Mouse (Mus musculus): ENCODE results near the gene Emp1. TPM values are rescaled to one million over a fixed set of nuclear protein-coding genes. Genes with fewer than 3 reads are reported as not detected.

Emp1 gene
- total RNA-seq, 2 experiments from 2014 or later, result 20.3 to 60.2 TPM

DNA sequence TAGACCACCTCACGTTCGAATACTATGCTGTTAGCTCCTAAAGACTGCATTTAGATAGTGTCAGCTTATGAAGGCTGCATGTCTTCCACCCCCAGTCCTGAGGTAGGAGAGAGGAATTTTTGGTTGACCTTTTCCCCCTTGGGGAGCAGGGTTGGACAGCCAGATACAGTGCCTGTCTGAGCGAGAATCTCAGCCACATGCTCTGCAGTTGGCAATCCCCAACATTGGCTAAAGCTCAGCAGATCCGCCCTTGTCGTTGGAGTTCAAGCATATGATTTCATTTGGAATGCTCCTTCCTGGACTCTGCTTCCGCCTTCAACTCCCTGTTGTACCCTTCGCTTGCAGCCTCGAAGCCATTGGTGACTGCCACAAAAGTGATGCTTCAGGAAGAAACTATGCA, 26.0 kb upstream of the Emp1 start:
- TF ChIP-seq CTCF (IDR thresholded peaks at IDR 0.05), result no peak
- H3K4me3 ChIP-seq, result no peak overlapping the region
- H3K27ac ChIP-seq, result no peak overlapping the region
- intact Hi-C loops (cut with DNase I), result no loop called here
- peak; percentile 52 for DNase-seq

DNA sequence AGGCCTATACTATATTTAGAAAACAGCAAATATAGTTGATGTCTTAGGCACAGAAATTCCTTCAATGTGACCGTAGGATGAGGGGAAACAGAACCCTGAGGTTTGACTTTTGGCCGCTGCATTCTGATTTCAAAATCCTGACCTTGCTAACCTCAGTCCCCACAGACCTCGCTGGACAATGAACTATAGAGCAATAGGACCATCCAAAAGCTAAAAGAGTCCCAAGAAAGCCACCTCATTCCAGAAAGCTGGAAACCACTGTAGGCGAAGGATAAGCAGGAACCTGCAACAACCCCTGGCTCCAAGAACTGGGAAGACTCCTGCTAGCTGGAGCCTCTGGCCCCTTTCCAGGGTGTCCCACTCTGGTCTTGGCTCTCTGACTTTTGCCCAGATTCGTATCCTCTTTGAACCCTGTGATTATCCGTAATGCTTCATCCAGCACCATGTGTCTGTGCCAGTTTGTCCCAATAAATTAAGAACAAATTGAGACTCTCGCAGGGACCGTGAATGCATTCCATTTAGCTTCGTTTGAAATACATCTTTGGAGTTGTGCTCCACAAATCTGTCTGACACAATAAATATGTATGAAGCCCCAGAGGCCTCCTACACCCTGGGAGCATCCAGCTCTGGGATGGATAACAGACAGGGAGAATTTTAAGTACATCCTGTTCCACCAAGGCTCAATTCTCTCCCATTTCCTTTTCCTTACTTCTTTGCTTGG, 21.8 kb upstream of the Emp1 start:
- peak overlapping the region; percentile 64 for H3K27ac ChIP-seq
- no peak overlapping the region for H3K4me3 ChIP-seq
- intact Hi-C loops (cut with DNase I), result no loop called here
- peak; percentile 58 for DNase-seq
- TF ChIP-seq CTCF (IDR thresholded peaks at IDR 0.05), result no peak

DNA sequence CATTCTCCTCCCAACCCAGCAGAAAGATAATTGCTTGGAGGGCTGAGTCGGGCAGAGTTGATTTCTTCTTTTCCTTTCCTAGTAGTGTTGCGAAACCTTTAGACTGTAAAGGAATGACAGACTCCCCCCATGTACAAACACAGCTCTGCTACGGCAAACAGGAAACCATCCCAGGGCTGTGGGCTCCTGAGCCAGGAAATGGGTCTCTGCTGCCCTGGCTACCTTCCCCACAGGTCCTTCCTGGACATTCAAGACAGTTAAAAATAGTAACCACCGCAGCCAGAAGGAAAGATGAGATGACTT, 21.3 kb upstream of the Emp1 start:
- intact Hi-C loops (cut with DNase I), result no loop called here
- H3K4me3 ChIP-seq, result no peak overlapping the region

DNA sequence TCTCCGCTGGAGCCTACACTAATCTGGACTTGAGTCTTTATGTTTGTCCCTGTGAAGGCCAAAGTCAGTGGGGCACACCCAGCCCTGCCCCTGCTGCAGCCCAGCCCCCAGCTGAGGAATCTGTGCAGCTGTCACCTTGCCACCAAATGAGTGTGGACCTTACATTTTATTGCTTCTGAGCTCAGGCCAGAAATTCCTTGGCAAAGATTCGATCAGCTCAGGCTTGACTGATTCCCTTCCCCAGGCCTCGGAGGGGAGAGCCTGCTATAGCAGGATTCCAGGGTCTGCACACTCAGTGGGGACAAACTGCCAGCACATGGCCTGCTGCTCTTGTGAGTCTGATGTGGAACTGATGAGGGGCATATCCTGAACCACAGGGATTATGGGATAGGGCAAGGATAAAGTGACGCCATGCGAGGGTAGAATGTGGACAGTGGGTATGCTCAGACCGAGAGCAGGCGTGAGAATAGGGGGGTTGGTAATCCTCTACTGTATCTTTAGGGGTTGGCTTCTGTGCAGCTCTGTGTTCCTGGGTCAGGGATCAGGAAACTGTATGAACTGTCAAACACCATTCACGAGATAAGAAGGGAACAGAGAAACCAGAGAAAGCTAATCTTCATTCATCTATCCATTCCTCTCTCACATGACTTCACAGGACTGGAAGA, 10.6 kb upstream of the Emp1 start:
- peak; percentile 44 for DNase-seq
- TF ChIP-seq CTCF (IDR thresholded peaks at IDR 0.05), result no peak
- Histone ChIP-seq H3K27ac (no peak overlapping the region), H3K4me3 (no peak overlapping the region)
- intact Hi-C loops (cut with DNase I), result no loop called here

More for the DNA sequence above, 21.3 kb upstream of the Emp1 start:
- no peak for TF ChIP-seq CTCF (IDR thresholded peaks at IDR 0.05)
- peak overlapping the region; percentile 64 for H3K27ac ChIP-seq
- DNase-seq, result peak; percentile 34

DNA sequence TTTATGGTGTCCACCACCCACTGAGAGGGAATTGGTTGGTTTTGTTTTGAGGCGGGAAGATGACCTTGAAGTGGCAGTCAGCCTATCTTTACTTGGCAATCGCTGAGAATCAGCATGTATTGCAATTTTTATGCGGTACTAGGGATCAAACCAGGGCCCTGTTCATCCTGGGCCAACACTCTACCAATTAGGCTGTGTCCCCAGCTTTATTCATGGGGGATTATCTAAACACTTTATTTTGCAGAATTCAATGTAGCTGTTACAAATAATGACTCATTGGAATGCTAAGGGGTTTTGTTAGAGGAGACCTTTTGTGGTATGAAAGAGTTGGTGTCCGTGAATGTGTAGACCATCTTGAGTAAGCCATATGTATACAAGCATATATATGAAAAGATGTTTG, 9.8 kb upstream of the Emp1 start:
- no peak for DNase-seq
- intact Hi-C loops (cut with DNase I), result no loop called here
- no peak overlapping the region for H3K27ac ChIP-seq
- no peak for TF ChIP-seq CTCF (IDR thresholded peaks at IDR 0.05)
- no peak overlapping the region for H3K4me3 ChIP-seq

DNA sequence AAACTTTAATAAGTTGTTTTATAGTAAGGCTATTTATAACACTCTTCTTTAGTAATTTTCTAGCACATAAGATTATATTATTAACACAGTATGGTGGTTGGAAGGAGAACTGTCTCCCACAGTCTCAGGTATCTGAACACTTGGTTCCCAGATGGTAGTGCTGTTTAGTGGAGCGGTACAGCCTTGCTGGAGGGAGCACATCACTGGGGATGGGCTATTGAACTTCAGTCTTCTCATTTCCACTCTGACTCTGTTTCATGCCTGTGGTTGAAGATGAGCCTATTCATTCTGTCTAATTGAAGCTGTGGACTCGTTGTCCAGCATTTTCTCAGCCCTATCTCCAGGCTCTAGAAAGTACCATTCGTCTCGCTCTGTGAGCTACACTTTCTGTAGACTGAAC, 7.4 kb upstream of the Emp1 start:
- Histone ChIP-seq H3K27ac (no peak overlapping the region), H3K4me3 (no peak overlapping the region)
- no peak for TF ChIP-seq CTCF (IDR thresholded peaks at IDR 0.05)
- DNase-seq, result no peak
- intact Hi-C loops (cut with DNase I), result no loop called here

DNA sequence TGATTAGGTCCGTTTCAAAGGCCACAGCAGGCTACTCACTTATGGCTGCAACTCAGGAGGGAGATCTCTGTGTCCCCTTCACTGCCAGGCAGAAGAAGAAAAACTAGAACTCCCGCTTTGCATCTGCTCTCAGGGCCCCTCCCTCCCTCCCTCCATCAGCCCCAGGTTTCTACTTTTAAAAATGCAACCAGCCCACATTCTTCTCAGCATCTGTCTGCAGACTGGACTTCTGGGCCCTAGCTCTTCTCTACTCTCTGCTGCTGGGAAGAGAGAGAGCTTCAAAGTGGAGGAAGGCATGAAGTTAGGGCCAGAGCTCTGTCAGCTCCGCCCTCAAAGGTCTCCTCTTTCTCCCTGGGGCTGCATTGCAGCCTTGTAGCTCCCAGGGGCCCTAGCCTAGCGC, 2.0 kb upstream of the Emp1 start:
- no peak for DNase-seq
- Histone ChIP-seq H3K4me3 (no peak overlapping the region), H3K27ac (peak overlapping the region; percentile 8; the same call in 1 of the 2 replicates)
- intact Hi-C loops (cut with DNase I), result loop anchor here (5.0 kb wide), 1 partner anchor 43 kb away; no protein-coding TSS in a partner anchor
- TF ChIP-seq CTCF (IDR thresholded peaks at IDR 0.05), result no peak

DNA sequence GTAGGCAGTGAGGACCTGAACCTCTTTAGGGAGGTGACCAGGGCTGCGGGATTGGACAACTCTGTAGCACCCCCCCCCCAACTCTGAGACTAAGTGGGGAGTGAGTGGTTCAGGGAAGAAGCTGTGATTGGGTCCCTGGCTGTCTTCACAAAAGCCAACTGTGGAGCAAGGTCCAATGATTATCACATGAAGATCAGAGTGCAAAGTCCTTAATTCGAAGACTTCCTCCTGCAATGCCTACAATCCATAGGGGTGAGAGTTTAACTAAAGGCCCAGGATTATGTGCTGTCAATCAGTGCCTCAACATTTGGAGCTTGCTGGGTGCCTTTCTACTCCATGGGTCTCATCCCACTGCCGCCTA, 267 bp upstream of the Emp1 start:
- peak overlapping the region; percentile 76 for H3K4me3 ChIP-seq
- no peak for DNase-seq
- no peak for TF ChIP-seq CTCF (IDR thresholded peaks at IDR 0.05)
- H3K27ac ChIP-seq, result peak overlapping the region; percentile 92
- intact Hi-C loops (cut with DNase I), result loop anchor here (5.0 kb wide), 1 partner anchor 45 kb away; no protein-coding TSS in a partner anchor

DNA sequence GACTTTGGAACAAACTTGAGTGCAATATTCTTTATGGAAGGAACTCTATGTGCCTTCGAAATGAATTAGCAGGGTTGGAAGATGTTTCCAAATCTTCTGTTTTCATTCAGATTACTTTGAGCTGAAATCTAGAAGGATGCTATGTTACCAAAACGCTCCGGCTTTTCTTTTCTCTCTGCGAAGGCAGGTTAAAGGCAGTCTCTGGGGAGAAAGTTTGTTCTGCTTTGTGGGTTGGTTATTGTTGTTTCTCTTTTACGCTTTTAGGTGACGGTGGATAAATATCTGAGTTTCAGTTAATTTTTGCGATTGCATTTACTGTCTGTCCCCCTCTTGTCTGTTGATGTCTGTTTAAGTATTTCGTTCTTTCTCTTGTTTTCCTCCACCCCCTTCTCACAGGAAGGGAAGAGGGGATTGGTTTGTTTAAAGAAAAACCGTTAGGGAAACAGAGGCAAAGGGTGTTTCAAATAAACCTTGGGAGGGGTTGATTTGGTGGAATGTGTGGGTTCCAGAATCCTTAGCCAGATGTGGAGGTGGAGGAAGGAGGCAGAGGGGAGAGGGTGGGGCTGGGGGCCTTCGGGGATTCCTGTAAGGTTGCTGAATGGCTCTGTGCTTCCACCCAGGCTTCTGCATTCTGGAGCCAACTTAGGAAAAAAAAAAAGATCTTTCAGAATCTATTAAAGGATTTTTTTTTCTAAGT, 1.1 kb downstream of the Emp1 start:
- DNase-seq, result no peak
- peak overlapping the region; percentile 92 for H3K27ac ChIP-seq
- intact Hi-C loops (cut with DNase I), result loop anchor here (5.0 kb wide), 1 partner anchor 46 kb away; no protein-coding TSS in a partner anchor
- TF ChIP-seq CTCF (IDR thresholded peaks at IDR 0.05), result no peak
- H3K4me3 ChIP-seq, result peak overlapping the region; percentile 76

DNA sequence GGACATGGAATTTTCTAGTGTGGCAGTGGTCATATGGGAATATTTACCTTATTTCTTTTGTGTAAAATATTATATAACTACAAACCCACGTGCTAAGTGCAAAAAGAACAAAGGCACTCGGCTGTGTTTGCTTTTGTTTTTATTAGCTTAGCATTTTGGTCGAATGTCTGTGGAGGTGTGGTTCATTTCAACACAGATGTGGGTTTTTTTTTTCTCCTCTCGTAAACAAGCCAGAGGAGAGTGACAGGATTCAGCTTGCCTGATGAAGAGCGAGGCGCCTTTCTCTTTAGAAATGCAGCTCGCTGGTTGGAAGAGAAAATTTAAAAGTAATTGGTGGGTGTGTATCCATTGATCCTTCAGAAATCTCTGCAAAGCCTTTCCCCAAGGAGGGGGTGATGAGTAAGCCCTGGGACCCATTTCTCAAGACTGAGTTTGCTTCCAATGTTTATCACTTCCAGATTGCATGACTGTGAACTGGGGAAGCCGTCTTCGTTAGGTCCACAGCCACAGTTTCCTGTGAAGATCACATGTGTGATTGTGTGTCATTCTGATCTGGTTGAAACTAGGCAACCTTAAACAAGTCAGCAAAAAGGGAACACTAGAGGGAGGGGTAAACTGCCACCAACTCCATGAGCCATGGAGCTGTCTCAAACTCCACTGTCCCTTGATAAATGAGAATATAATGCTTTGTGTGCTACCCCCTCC, 1.8 kb downstream of the Emp1 start:
- TF ChIP-seq CTCF (IDR thresholded peaks at IDR 0.05), result no peak
- DNase-seq, result peak; percentile 45
- H3K27ac ChIP-seq, result peak overlapping the region; percentile 92
- peak overlapping the region; percentile 76 for H3K4me3 ChIP-seq
- intact Hi-C loops (cut with DNase I), result loop anchor here (5.0 kb wide), 1 partner anchor 47 kb away; no protein-coding TSS in a partner anchor

DNA sequence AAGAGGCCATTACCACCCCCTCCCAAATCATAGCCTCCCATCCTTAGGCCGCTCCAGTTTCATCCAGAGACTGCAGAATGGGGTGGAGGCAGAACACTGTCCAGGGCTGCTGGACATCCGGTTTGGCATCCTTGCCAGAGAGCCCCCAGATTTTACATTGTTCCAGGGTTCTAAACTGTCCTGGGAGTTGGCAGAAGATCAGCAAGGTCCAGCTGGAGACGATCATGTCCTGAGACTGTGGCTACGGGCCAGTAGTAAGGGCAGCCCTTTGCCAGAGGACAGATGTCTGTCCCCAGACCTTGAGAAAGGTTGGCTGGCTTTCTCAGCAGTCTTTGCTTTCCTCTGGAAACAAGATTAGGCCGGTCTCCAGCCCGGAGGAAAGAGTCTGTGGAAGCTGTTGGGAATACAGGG, 2.6 kb downstream of the Emp1 start:
- peak; percentile 88 for DNase-seq
- Histone ChIP-seq H3K4me3 (peak overlapping the region; percentile 76), H3K27ac (peak overlapping the region; percentile 92)
- no peak for TF ChIP-seq CTCF (IDR thresholded peaks at IDR 0.05)
- intact Hi-C loops (cut with DNase I), result loop anchor here (5.0 kb wide), 1 partner anchor 48 kb away; no protein-coding TSS in a partner anchor

DNA sequence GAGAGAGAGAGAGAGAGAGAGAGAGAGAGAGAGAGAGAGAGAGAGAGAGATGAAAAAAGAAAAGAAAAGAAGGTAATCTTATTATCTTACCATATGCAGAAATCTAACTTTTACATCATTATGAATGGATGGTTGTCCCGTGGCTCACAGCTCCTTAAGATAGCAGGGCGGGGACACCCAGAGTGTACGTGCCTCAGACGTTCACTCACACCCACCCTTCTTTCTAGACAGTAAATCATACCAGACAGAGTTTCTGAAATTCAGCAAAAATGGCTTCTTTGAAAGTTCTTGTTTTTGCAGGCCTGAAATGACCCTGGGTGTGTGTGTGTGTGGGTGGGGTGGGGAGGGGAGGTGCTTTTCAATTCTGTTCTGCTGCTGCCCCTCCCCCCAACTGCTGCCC, 3.3 kb downstream of the Emp1 start:
- TF ChIP-seq CTCF (IDR thresholded peaks at IDR 0.05), result no peak
- intact Hi-C loops (cut with DNase I), result no loop called here
- peak overlapping the region; percentile 92 for H3K27ac ChIP-seq
- H3K4me3 ChIP-seq, result peak overlapping the region; percentile 76
- DNase-seq, result no peak
